Mouse (Mus musculus): ENCODE measurements around the gene Ly6g. TPM values are rescaled to one million over a fixed set of nuclear protein-coding genes. Genes with fewer than 3 reads are reported as not detected.
A peak's percentile ranks its signal among the peaks of the same experiment; 100 is the strongest.
"Not testable (repeated sequence)": the region's sequence is repeated elsewhere in the genome, so short reads cannot be mapped to it uniquely, and the experiment has no call there.

Ly6g gene
- polyA plus RNA-seq, 1 experiment: 0.26 TPM

- not testable (repeated sequence) for DNase-seq
- 39% methylated on average over 6 of the region's 6 CpGs for WGBS
These were observed 13.2 kb upstream of the Ly6g start for GRCm38 (mm10) chr15:75141812-75142360.

GRCm38 (mm10) chr15:75143735-75144134 is 11.3 kb upstream of the Ly6g start:
- 67% methylated on average over 3 of the region's 3 CpGs for WGBS
- TF ChIP-seq POLR2A (IDR thresholded peaks at IDR 0.05; ENCODE audit: borderline replicate concordance, extremely low read depth, low read depth, low read length) (no peak), CTCF (IDR thresholded peaks at IDR 0.05; ENCODE audit: insufficient read depth, low read length) (peak; percentile 54)
- Histone ChIP-seq H3K4me1 (ENCODE audit: control insufficient read depth, insufficient read depth, low read length) (no peaks in the 10 kb centered on the region), H3K4me3 (replicated peaks; ENCODE audit: extremely low read depth, low read depth, low read length) (no peak overlapping the region)
- DNase-seq: peak; percentile 9

More at GRCm38 (mm10) chr15:75141812-75142360, 13.2 kb upstream of the Ly6g start:
- peak; percentile 52 for TF ChIP-seq CTCF (IDR thresholded peaks at IDR 0.05; ENCODE audit: insufficient read depth, low read length)
- not testable (repeated sequence) for H3K4me3 ChIP-seq (replicated peaks; ENCODE audit: extremely low read depth, low read depth, low read length); H3K4me1 ChIP-seq (ENCODE audit: control insufficient read depth, insufficient read depth, low read length)

GRCm38 (mm10) chr15:75153087-75153486 is 2.0 kb upstream of the Ly6g start:
- TF ChIP-seq POLR2A (IDR thresholded peaks at IDR 0.05; ENCODE audit: borderline replicate concordance, extremely low read depth, low read depth, low read length): no peak
- no peak for TF ChIP-seq CTCF (IDR thresholded peaks at IDR 0.05; ENCODE audit: insufficient read depth, low read length)
- Histone ChIP-seq H3K4me1 (ENCODE audit: control insufficient read depth, insufficient read depth, low read length) (no peaks in the 10 kb centered on the region), H3K4me3 (replicated peaks; ENCODE audit: extremely low read depth, low read depth, low read length) (no peak overlapping the region)
- no peak for DNase-seq

GRCm38 (mm10) chr15:75157646-75158045 is 2.6 kb downstream of the Ly6g start:
- no peaks in the 10 kb centered on the region for H3K4me1 ChIP-seq (ENCODE audit: control insufficient read depth, insufficient read depth, low read length)
- DNase-seq: no peak
- WGBS: 32% methylated on average over 1 of the region's 1 CpGs
- TF ChIP-seq POLR2A (IDR thresholded peaks at IDR 0.05; ENCODE audit: borderline replicate concordance, extremely low read depth, low read depth, low read length) (no peak), CTCF (IDR thresholded peaks at IDR 0.05; ENCODE audit: insufficient read depth, low read length) (no peak)
- H3K4me3 ChIP-seq (replicated peaks; ENCODE audit: extremely low read depth, low read depth, low read length): no peak overlapping the region

- Histone ChIP-seq H3K4me1 (ENCODE audit: control insufficient read depth, insufficient read depth, low read length) (no peaks in the 10 kb centered on the region), H3K4me3 (replicated peaks; ENCODE audit: extremely low read depth, low read depth, low read length) (no peak overlapping the region)
- TF ChIP-seq POLR2A (IDR thresholded peaks at IDR 0.05; ENCODE audit: borderline replicate concordance, extremely low read depth, low read depth, low read length): no peak
- TF ChIP-seq CTCF (IDR thresholded peaks at IDR 0.05; ENCODE audit: insufficient read depth, low read length): peak; percentile 85
- peak; percentile 23 for DNase-seq
- 49% methylated on average over 1 of the region's 1 CpGs for WGBS
These were observed 20.5 kb downstream of the Ly6g start for GRCm38 (mm10) chr15:75175506-75175905.

- no peak for DNase-seq
- 5% methylated on average over 2 of the region's 2 CpGs for WGBS
- Histone ChIP-seq H3K4me1 (ENCODE audit: control insufficient read depth, insufficient read depth, low read length) (no peaks in the 10 kb centered on the region), H3K4me3 (replicated peaks; ENCODE audit: extremely low read depth, low read depth, low read length) (no peak overlapping the region)
- TF ChIP-seq CTCF (IDR thresholded peaks at IDR 0.05; ENCODE audit: insufficient read depth, low read length) (no peak), POLR2A (IDR thresholded peaks at IDR 0.05; ENCODE audit: borderline replicate concordance, extremely low read depth, low read depth, low read length) (no peak)
These were observed 31.3 kb downstream of the Ly6g start for GRCm38 (mm10) chr15:75186291-75186690.

- 67% methylated on average over 2 of the region's 2 CpGs for WGBS
- H3K4me1 ChIP-seq (ENCODE audit: control insufficient read depth, insufficient read depth, low read length): no peaks in the 10 kb centered on the region
- H3K4me3 ChIP-seq (replicated peaks; ENCODE audit: extremely low read depth, low read depth, low read length): no peak overlapping the region
- DNase-seq: peak; percentile 8
- TF ChIP-seq POLR2A (IDR thresholded peaks at IDR 0.05; ENCODE audit: borderline replicate concordance, extremely low read depth, low read depth, low read length) (no peak), CTCF (IDR thresholded peaks at IDR 0.05; ENCODE audit: insufficient read depth, low read length) (peak; percentile 56)
These were observed 34.1 kb downstream of the Ly6g start for GRCm38 (mm10) chr15:75189116-75189515.

- not testable (repeated sequence) for DNase-seq; H3K4me3 ChIP-seq (replicated peaks; ENCODE audit: extremely low read depth, low read depth, low read length); H3K4me1 ChIP-seq (ENCODE audit: control insufficient read depth, insufficient read depth, low read length)
- WGBS: 35% methylated on average over 2 of the region's 3 CpGs
These were observed 35.5 kb downstream of the Ly6g start for GRCm38 (mm10) chr15:75190560-75190959.

Other genes starting within 250 kb of the Ly6g start
- gene Ly6i, start 171.8 kb upstream of the Ly6g start, polyA plus RNA-seq (2012; rRNA removed): 1.3 and 1.7 TPM in 2 replicates
- 445 and 454 TPM in 2 replicates for gene Ly6a, start 157.2 kb upstream of the Ly6g start, polyA plus RNA-seq (2012; rRNA removed)
- 806 and 848 TPM in 2 replicates for gene Ly6c1, start 106.4 kb upstream of the Ly6g start, polyA plus RNA-seq (2012; rRNA removed)
- 37.1 and 42.9 TPM in 2 replicates for gene Ly6c2, start 43.3 kb upstream of the Ly6g start, polyA plus RNA-seq (2012; rRNA removed)
- 0.10 and 0.13 TPM in 2 replicates for gene BC025446, start 61.1 kb downstream of the Ly6g start, polyA plus RNA-seq (2012; rRNA removed)
- gene Ly6f, start 113.2 kb downstream of the Ly6g start, polyA plus RNA-seq (2012; rRNA removed): not detected in 2 replicates